Mouse (Mus musculus) stomach, embryonic 15.5 days (tissue): Measurements from ENCODE around the gene Pou6f2. TPM values are rescaled to one million over a fixed set of nuclear protein-coding genes. Genes with fewer than 3 reads are reported as not detected.
A peak's percentile ranks its signal among the peaks of the same experiment; 100 is the strongest.

Experiments used
- ATAC-seq: fragments of 200-750 bp; cut with Nextera tagmentation; 2 replicates; pipeline ENCODE4 v1.8.0; 2017; ENCODE audit warnings: low read depth, moderate number of reproducible peaks, moderate TSS enrichment; ENCODE audit not compliant: insufficient read depth, low FRiP score
- H3K27ac ChIP-seq: fragments of 300-500 bp; sonication (generic); 2 replicates; pipeline ENCODE4 v1.5.1; 2015; ENCODE audit warnings: mild to moderate bottlenecking, inconsistent platforms
- H3K27me3 ChIP-seq: fragments of 300-500 bp; sonication (generic); replicated peaks from 2 replicates; pipeline ENCODE4 v1.6.1; 2015; ENCODE audit warnings: inconsistent platforms
- H3K36me3 ChIP-seq: fragments of 300-500 bp; sonication (generic); 2 replicates; pipeline ENCODE4 v1.6.1; 2015; ENCODE audit warnings: inconsistent platforms
- H3K4me1 ChIP-seq: fragments of 300-500 bp; sonication (generic); 2 replicates; pipeline ENCODE4 v1.6.1; 2015; ENCODE audit warnings: inconsistent platforms
- H3K4me2 ChIP-seq: fragments of 300-500 bp; sonication (generic); 2 replicates; pipeline ENCODE4 v1.6.1; 2015; ENCODE audit warnings: mild to moderate bottlenecking, inconsistent platforms
- H3K4me3 ChIP-seq: fragments of 300-500 bp; sonication (generic); replicated peaks from 2 replicates; pipeline ENCODE4 v1.5.1; 2015; ENCODE audit warnings: inconsistent platforms
- H3K9ac ChIP-seq: fragments of 300-500 bp; sonication (generic); 2 replicates; pipeline ENCODE4 v1.6.1; 2015; ENCODE audit warnings: inconsistent platforms
- H3K9me3 ChIP-seq: fragments of 300-500 bp; sonication (generic); 2 replicates; pipeline ENCODE4 v1.6.1; 2016; ENCODE audit warnings: inconsistent platforms
- WGBS: fragments of 180-500 bp; shearing (Covaris S2); methylation state at CpG from one replicate; pipeline ENCODE4 v1.1.7; 2015; 5-methylcytosine and 5-hydroxymethylcytosine counted together
- polyA plus RNA-seq: library from polyadenylated mRNA; unstranded; fragments of >200 nt; fragmentation: Nextera tagmentation; extraction: Ambion mirVana; gene quantifications from 2 replicates; pipeline ENCODE4 v1.2.1, GENCODE M21; 2015

Gene Pou6f2
- polyA plus RNA-seq, 1 experiment from 2014 or later, result 0.04 TPM

DNA sequence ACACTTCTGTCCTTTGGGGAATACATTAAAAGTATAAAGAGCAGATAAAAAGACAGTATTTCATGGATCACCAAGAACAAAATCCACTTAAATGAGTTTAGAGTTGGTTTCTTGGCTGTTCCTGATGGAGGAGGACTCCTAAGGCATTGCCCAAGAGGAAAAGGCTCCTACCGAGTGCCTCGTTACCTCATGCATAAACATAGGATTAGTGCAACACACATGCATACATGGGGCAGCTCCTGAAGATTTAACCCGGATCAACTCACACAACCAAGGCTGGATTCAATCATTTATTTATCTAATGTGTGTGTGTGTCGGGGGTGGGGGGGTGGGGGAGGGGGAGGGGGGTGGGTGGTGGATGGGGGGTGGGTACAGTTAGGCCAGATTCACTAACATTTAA is 269.4 kb downstream of the Pou6f2 start:
- H3K36me3 ChIP-seq, result no peaks in the 10 kb centered on the region
- H3K27me3 ChIP-seq, result no peaks in the 10 kb centered on the region
- WGBS, result 57% methylated on average over 3 of the region's 4 CpGs
- no peak overlapping the region for H3K4me3 ChIP-seq
- H3K9me3 ChIP-seq, result no peaks in the 10 kb centered on the region
- H3K27ac ChIP-seq, result no peak overlapping the region
- no peak overlapping the region for H3K9ac ChIP-seq
- no peak for ATAC-seq
- H3K4me1 ChIP-seq, result no peaks in the 10 kb centered on the region
- H3K4me2 ChIP-seq, result no peak overlapping the region

DNA sequence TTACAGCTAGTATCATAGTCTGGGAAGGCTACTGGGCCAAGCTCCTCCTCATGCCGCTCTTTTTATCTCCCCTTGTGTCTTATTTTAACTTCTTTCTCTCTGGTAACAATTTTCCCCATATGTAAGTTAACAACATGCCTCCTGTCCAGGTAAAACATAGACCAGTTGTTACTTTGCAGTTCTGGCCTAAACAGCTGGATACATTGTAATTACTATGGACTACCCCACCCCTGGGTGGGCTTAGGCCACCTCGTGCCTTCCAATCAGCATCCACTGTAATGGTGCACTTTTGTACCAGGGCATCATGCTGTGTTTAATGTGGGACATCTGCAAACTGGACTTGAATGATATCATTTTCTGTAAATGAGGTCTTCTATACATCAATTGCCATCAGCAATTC is 271.4 kb downstream of the Pou6f2 start:
- H3K4me3 ChIP-seq, result no peak overlapping the region

DNA sequence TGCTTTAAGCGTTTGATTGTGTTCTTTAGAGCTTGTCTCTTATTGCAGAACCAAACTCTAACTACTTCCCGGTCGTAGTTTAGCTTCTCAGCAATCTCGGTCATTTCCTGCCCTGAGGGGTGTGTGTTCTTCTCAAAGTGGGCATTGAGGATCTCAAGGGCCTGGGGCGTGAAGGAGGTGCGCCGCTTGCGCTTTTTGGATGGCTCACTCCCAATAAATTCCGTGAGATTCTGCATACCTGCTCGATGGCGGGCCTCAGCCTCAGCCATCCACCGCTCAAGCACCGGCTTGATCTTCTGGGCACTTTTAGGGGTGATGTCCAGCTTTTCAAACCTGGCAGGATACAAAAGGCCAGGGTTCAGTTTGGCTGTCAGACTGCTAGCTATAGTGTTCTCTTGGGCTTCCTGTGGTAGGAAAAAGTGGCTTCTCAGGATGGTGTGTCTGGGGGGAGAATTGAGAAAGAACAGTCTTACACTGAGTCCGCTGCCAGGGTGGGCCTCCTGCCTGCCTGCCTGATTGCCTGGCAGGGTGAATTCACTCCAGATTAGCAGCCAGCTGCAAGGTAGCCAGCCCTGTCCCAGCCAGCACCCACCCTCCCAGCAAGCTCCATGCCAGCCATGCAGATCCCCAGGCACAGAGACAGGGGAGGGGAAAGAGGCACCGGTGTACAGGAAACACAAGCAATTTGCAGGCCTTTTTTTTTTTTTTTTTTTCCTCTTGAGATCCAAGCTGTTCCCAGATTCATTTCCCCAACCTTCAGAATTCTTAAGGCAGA is 272.1 kb downstream of the Pou6f2 start:
- Histone ChIP-seq H3K9me3 (no peaks in the 10 kb centered on the region), H3K27ac (no peak overlapping the region), H3K27me3 (no peaks in the 10 kb centered on the region), H3K4me1 (no peaks in the 10 kb centered on the region), H3K4me2 (no peak overlapping the region), H3K4me3 (no peak overlapping the region), H3K36me3 (no peaks in the 10 kb centered on the region), H3K9ac (no peak overlapping the region)
- no peak for ATAC-seq
- WGBS, result 68% methylated on average over 15 of the region's 15 CpGs

More for the DNA sequence above, 271.4 kb downstream of the Pou6f2 start:
- no peaks in the 10 kb centered on the region for H3K27me3 ChIP-seq
- ATAC-seq, result no peak
- no peak overlapping the region for H3K4me2 ChIP-seq
- H3K9me3 ChIP-seq, result no peaks in the 10 kb centered on the region
- no peak overlapping the region for H3K9ac ChIP-seq
- WGBS, result 69% methylated on average over 2 of the region's 2 CpGs
- H3K4me1 ChIP-seq, result no peaks in the 10 kb centered on the region
- H3K27ac ChIP-seq, result no peak overlapping the region
- H3K36me3 ChIP-seq, result no peaks in the 10 kb centered on the region

DNA sequence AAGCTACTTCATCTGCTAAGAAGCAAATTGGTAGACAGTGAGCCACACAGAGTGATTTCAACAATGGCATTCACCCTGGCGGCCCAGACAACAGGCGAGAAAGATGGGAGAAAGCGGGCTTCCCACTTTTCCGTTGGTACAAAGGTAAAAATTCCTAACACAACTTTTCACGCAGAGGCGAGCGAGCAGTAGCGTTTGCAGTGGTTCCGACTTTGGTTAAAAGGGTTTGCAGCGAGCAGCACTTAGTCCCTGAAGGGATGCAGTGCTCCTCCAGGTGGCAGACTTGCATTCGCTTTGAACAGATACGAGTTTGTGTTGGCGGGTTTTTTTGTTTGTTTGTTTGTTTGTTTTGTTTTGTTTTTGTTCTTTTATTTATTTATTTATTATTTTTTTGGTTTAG is 273.1 kb downstream of the Pou6f2 start:
- H3K4me3 ChIP-seq, result no peak overlapping the region
- H3K27ac ChIP-seq, result no peak overlapping the region
- peak overlapping the region; percentile 40 for H3K4me2 ChIP-seq
- H3K36me3 ChIP-seq, result no peaks in the 10 kb centered on the region
- H3K27me3 ChIP-seq, result no peaks in the 10 kb centered on the region
- no peaks in the 10 kb centered on the region for H3K9me3 ChIP-seq
- H3K9ac ChIP-seq, result no peak overlapping the region
- H3K4me1 ChIP-seq, result no peaks in the 10 kb centered on the region
- 23% methylated on average over 13 of the region's 13 CpGs for WGBS
- no peak for ATAC-seq

DNA sequence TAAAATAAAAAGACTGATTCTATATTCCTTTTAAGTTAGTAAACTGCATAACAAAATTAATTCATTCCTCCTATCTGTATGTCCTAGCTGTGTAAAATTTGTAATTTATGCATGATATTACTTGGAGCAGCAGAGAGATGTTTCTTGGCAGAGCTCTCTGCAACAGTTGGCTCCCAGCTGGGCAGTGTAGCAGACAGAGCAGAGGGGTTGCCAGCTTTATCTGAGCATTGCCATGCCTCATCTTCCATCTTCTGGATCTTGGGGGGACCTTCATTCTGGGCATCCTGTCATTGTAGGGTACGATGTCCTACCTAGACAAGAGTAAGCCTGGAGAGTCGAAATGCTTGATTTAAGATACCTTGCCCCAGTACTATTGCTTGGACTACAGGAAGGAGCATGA is 277.1 kb downstream of the Pou6f2 start:
- no peaks in the 10 kb centered on the region for H3K27me3 ChIP-seq
- no peaks in the 10 kb centered on the region for H3K4me1 ChIP-seq
- no peak for ATAC-seq
- H3K4me3 ChIP-seq, result no peak overlapping the region
- WGBS, result 86% methylated on average over 2 of the region's 2 CpGs
- H3K9me3 ChIP-seq, result no peaks in the 10 kb centered on the region
- no peaks in the 10 kb centered on the region for H3K36me3 ChIP-seq
- H3K9ac ChIP-seq, result no peak overlapping the region
- H3K4me2 ChIP-seq, result no peak overlapping the region
- no peak overlapping the region for H3K27ac ChIP-seq

DNA sequence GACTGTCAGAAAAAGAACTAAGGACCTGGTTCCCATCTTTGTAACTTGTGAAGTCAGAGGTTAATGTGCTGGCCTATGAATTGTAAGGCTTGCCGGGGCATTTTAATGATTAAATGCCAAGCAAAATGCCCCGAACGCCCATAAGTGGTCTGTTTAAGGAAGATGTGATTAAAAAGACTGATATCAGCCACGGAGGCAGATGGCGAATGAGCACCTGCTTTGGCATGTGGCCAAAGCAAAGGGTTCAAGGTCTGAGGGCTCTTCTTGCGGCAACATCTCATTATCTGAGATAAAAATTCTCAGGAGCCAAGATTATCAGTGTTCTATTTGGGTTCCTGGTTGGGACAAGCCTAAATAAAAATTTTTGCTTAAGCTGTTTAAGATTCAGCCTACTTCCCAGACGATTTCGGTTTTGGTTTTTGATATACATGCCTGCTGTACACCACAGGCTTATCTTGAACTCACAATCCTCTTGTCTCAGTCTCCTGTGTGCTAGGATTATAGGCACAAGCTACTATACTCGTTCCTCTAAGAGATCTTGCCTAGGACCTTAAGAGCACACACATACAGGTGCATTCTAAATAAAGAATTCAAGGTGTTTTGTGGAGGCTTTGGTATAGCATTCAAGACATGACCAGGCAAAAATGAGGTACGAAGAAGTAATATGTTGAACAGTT is 315.9 kb downstream of the Pou6f2 start:
- H3K27ac ChIP-seq, result no peak overlapping the region
- 47% methylated on average over 10 of the region's 10 CpGs for WGBS
- H3K4me2 ChIP-seq, result no peak overlapping the region
- no peaks in the 10 kb centered on the region for H3K27me3 ChIP-seq
- no peak for ATAC-seq
- H3K9me3 ChIP-seq, result no peaks in the 10 kb centered on the region
- H3K4me3 ChIP-seq, result no peak overlapping the region
- H3K36me3 ChIP-seq, result no peaks in the 10 kb centered on the region
- H3K9ac ChIP-seq, result no peak overlapping the region
- no peaks in the 10 kb centered on the region for H3K4me1 ChIP-seq
